Mouse (Mus musculus) C2C12 (cell line): ENCODE data around the gene Rimbp2.
"Not testable (repeated sequence)": the region's sequence is repeated elsewhere in the genome, so short reads cannot be mapped to it uniquely, and the experiment has no call there.

Experiments used
- CEBPB ChIP-seq: IDR thresholded peaks from one replicate; pipeline ENCODE4 v1.6.1; 2011; ENCODE audit warnings: low read depth, mild to moderate bottlenecking, control low read depth, moderate library complexity
- CTCF ChIP-seq: IDR thresholded peaks from one replicate; pipeline ENCODE4 v1.5.1; 2011; ENCODE audit not compliant: control insufficient read depth, insufficient read depth, insufficient read length
- FOSL1 ChIP-seq: IDR thresholded peaks from one replicate; pipeline ENCODE4 v1.8.0; 2011; ENCODE audit warnings: mild to moderate bottlenecking, low read length; ENCODE audit not compliant: poor library complexity, insufficient read depth, severe bottlenecking
- MAX ChIP-seq: IDR thresholded peaks from one replicate; pipeline ENCODE4 v1.6.1; 2011; ENCODE audit warnings: mild to moderate bottlenecking, control low read depth
- MYOD1 ChIP-seq: IDR thresholded peaks from one replicate; pipeline ENCODE4 v1.6.1; 2011; ENCODE audit warnings: low read depth; ENCODE audit not compliant: control insufficient read depth, insufficient read length
- MYOG ChIP-seq: IDR thresholded peaks from one replicate; pipeline ENCODE4 v1.6.1; 2011; ENCODE audit not compliant: control insufficient read depth, insufficient read length; ENCODE audit errors: extremely low read depth
- USF1 ChIP-seq: IDR thresholded peaks from one replicate; pipeline ENCODE4 v1.6.1; 2011; ENCODE audit warnings: low read depth, mild to moderate bottlenecking, control low read depth, moderate library complexity

- not testable (repeated sequence) for TF ChIP-seq CTCF, MYOD1, FOSL1, CEBPB, MAX, USF1, MYOG
These were observed 24.2 kb upstream of the Rimbp2 start for GRCm38 (mm10) chr5:128977466-128977865.
